In genomic region chr12:102480481-102480880, GRCm38 (mm10) we compare ENCODE assay signal across 34 mouse cellular contexts.
"Had no signal": no experiment of that assay in that cellular context is flagged by ENCODE, and none has a peak within 500 bp of the region (broad histone marks: within the 10 kb centered on the region; RNA-seq: fewer than 3 reads in every experiment).

No protein-coding gene starts in this region.

- H3K27ac ChIP-seq: heart, embryonic 13.5 days; heart, embryonic 15.5 days; hindbrain, embryonic 10.5 days; hindbrain, embryonic 12.5 days; hindbrain, embryonic 13.5 days; hindbrain, embryonic 14.5 days; hindbrain, embryonic 15.5 days; hindbrain, postnatal 0 days; intestine, embryonic 15.5 days; kidney, embryonic 15.5 days; kidney, postnatal 0 days; layer of hippocampus, adult 2 months; left cerebral cortex, adult 2 months had no signal

- H3K9me3 ChIP-seq: heart, embryonic 12.5 days; heart, embryonic 13.5 days; heart, embryonic 15.5 days; hindbrain, embryonic 10.5 days; hindbrain, embryonic 12.5 days; hindbrain, embryonic 13.5 days; hindbrain, embryonic 15.5 days; intestine, embryonic 15.5 days; kidney, embryonic 15.5 days had no signal

- H3K4me1 ChIP-seq: heart, embryonic 12.5 days; heart, embryonic 13.5 days; heart, embryonic 15.5 days; hindbrain, embryonic 10.5 days; hindbrain, embryonic 12.5 days; hindbrain, embryonic 13.5 days; hindbrain, embryonic 15.5 days; intestine, embryonic 15.5 days; kidney, embryonic 15.5 days had no signal

- H3K9ac ChIP-seq: heart, embryonic 12.5 days; heart, embryonic 13.5 days; heart, embryonic 15.5 days; hindbrain, embryonic 12.5 days; hindbrain, embryonic 13.5 days; hindbrain, embryonic 14.5 days; hindbrain, embryonic 15.5 days; intestine, embryonic 15.5 days; kidney, embryonic 15.5 days had no signal

- ATAC-seq: hindbrain, embryonic 16.5 days; hindbrain, postnatal 0 days; inflammation-experienced regulatory T-cells, adult 6 months; intestine, embryonic 15.5 days; intestine, embryonic 16.5 days; intestine, postnatal 0 days had no signal

- H3K27me3 ChIP-seq: heart, embryonic 12.5 days; heart, embryonic 13.5 days; heart, embryonic 15.5 days; hindbrain, embryonic 12.5 days; hindbrain, embryonic 13.5 days; hindbrain, embryonic 15.5 days; intestine, embryonic 15.5 days; kidney, embryonic 15.5 days had no signal

- H3K4me2 ChIP-seq: heart, embryonic 12.5 days; heart, embryonic 13.5 days; heart, embryonic 15.5 days; hindbrain, embryonic 12.5 days; hindbrain, embryonic 13.5 days; hindbrain, embryonic 14.5 days; hindbrain, embryonic 15.5 days; intestine, embryonic 15.5 days; kidney, embryonic 15.5 days had no signal

- DNase-seq: heart, postnatal 10 days; heart, postnatal 14 days; heart, postnatal 36 days; heart, postnatal 4 days; kidney, adult 11 months; kidney, adult 18-20 months; kidney, adult 2 months; kidney, adult 8-10 months; kidney, adult 9 months; kidney, postnatal 10 days; kidney, postnatal 14 days; kidney, postnatal 25 days; kidney, postnatal 36 days; kidney, postnatal 4 days; layer of hippocampus, adult 9-11 months; layer of hippocampus, postnatal 36 days had no signal

- H3K4me3 ChIP-seq: heart, embryonic 12.5 days; heart, embryonic 13.5 days; heart, embryonic 15.5 days; hindbrain, embryonic 10.5 days; hindbrain, embryonic 12.5 days; hindbrain, embryonic 13.5 days; hindbrain, embryonic 15.5 days; intestine, embryonic 15.5 days; kidney, embryonic 15.5 days; layer of hippocampus, adult 2 months; left cerebral cortex, adult 2 months had no signal
